Mouse (Mus musculus): ENCODE measurements around the gene Plekhm2.

DNA sequence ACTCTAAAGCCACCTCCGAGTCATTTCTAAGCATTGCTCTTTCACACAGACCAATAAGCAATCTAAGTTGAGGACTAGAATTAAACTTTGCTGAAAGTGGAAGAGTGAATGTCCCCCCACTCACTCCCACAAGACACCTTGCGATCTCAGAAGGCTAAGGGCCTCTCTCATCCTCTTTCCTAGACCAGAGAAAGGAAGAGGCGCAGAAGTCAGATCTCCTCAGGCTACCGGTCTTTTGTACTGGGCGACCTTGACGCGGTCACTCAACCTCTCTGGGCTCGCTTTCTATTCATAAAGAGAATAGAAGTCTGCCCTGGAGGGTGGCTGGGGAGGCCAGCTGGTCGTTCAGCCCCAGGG lies 65.8 kb downstream of the Plekhm2 start:
- no peak for TF ChIP-seq CTCF (IDR thresholded peaks at IDR 0.05; ENCODE audit: low read depth)
- TF ChIP-seq EP300 (optimal IDR thresholded peaks at IDR 0.05) = no peak

Data from stomach, postnatal 0 days (tissue).